Mouse (Mus musculus): ENCODE measurements around the gene Rabgap1.
"Not testable (repeated sequence)": the region's sequence is repeated elsewhere in the genome, so short reads cannot be mapped to it uniquely, and the experiment has no call there.

Gene Rabgap1

GRCm38 (mm10) chr2:37442611-37443591 lies at the start of gene Rabgap1, which contains the start of the genes Zbtb26 and Zbtb6:
TSS of gene Rabgap1 (plus strand) at chr2:37443279.
TSS of gene Zbtb26 (minus strand) at chr2:37443135.
TSS of gene Zbtb6 (minus strand) at chr2:37443171.
- peak; percentile 89 for DNase-seq (ENCODE audit: low spot score)

- DNase-seq (ENCODE audit: low spot score): no peak
Observed at GRCm38 (mm10) chr2:37395539-37395938, 47.5 kb upstream of the Rabgap1 start.

GRCm38 (mm10) chr2:37421903-37422302 lies 21.2 kb upstream of the Rabgap1 start:
- DNase-seq (ENCODE audit: low spot score): no peak

- peak; percentile 96 for DNase-seq (ENCODE audit: low spot score)
Observed at GRCm38 (mm10) chr2:37422306-37423304, 20.5 kb upstream of the Rabgap1 start, which contains the start of gene Rc3h2. TSS of gene Rc3h2 (minus strand) at chr2:37422903.

GRCm38 (mm10) chr2:37423671-37424070 lies 19.4 kb upstream of the Rabgap1 start:
- DNase-seq (ENCODE audit: low spot score): peak; percentile 7

GRCm38 (mm10) chr2:37430593-37431464 lies 12.2 kb upstream of the Rabgap1 start:
- DNase-seq (ENCODE audit: low spot score): peak; percentile 87

GRCm38 (mm10) chr2:37431609-37432008 lies 11.5 kb upstream of the Rabgap1 start:
- no peak for DNase-seq (ENCODE audit: low spot score)

GRCm38 (mm10) chr2:37451667-37452375 lies 8.7 kb downstream of the Rabgap1 start:
- DNase-seq (ENCODE audit: low spot score): peak; percentile 94

- no peak for DNase-seq (ENCODE audit: low spot score)
Observed at GRCm38 (mm10) chr2:37452376-37452760, 9.3 kb downstream of the Rabgap1 start.

- DNase-seq (ENCODE audit: low spot score): no peak
Observed at GRCm38 (mm10) chr2:37460707-37461106, 17.6 kb downstream of the Rabgap1 start.

- no peak for DNase-seq (ENCODE audit: low spot score)
Observed at GRCm38 (mm10) chr2:37466266-37466665, 23.2 kb downstream of the Rabgap1 start.

- no peak for DNase-seq (ENCODE audit: low spot score)
Observed at GRCm38 (mm10) chr2:37479559-37479958, 36.5 kb downstream of the Rabgap1 start.

- no peak for DNase-seq (ENCODE audit: low spot score)
Observed at GRCm38 (mm10) chr2:37480039-37480438, 37.0 kb downstream of the Rabgap1 start.

GRCm38 (mm10) chr2:37484165-37484564 lies 41.1 kb downstream of the Rabgap1 start:
- DNase-seq (ENCODE audit: low spot score): no peak

GRCm38 (mm10) chr2:37485370-37485769 lies 42.3 kb downstream of the Rabgap1 start:
- peak; percentile 39 for DNase-seq (ENCODE audit: low spot score)

- DNase-seq (ENCODE audit: low spot score): no peak
Observed at GRCm38 (mm10) chr2:37486408-37486807, 43.3 kb downstream of the Rabgap1 start.

GRCm38 (mm10) chr2:37488956-37489355 lies 45.9 kb downstream of the Rabgap1 start:
- DNase-seq (ENCODE audit: low spot score): no peak

- DNase-seq (ENCODE audit: low spot score): no peak
Observed at GRCm38 (mm10) chr2:37497321-37497720, 54.2 kb downstream of the Rabgap1 start.

GRCm38 (mm10) chr2:37505856-37506255 lies 62.8 kb downstream of the Rabgap1 start:
- DNase-seq (ENCODE audit: low spot score): not testable (repeated sequence)

- DNase-seq (ENCODE audit: low spot score): no peak
Observed at GRCm38 (mm10) chr2:37511134-37511901, 68.2 kb downstream of the Rabgap1 start.
